Mouse (Mus musculus) bone marrow macrophage, adult 2 months (primary cell): ENCODE measurements around the gene Pacs1.

Experiments used
- CTCF ChIP-seq: IDR thresholded peaks from 2 replicates; pipeline ENCODE4 v1.5.1; 2012; ENCODE audit warnings: low read depth, mild to moderate bottlenecking, low read length, moderate library complexity
- POLR2A ChIP-seq: IDR thresholded peaks from 2 replicates; pipeline ENCODE4 v1.6.1; 2012; ENCODE audit warnings: mild to moderate bottlenecking, low read depth, low read length, borderline replicate concordance

GRCm38 (mm10) chr19:5167477-5167876 lies 105.4 kb downstream of the Pacs1 start:
- TF ChIP-seq CTCF, result no peak
- no peak for TF ChIP-seq POLR2A
